Mouse (Mus musculus): ENCODE data around the gene Ankrd33b.

The Ankrd33b gene

GRCm38 (mm10) chr15:31365720-31366591, 1.6 kb downstream of the Ankrd33b start:
- H3K27me3 ChIP-seq (ENCODE audit: insufficient read depth, low read length): peaks cover 82% of the 10 kb centered on the region
- peak overlapping the region; percentile 84 for H3K4me3 ChIP-seq (replicated peaks; ENCODE audit: low read length)
- H3K9me3 ChIP-seq (ENCODE audit: low read length): peaks cover 1% of the 10 kb centered on the region; the same call in 1 of the 2 replicates
- no peaks in the 10 kb centered on the region for H3K36me3 ChIP-seq (ENCODE audit: insufficient read depth, low read length)
- peaks cover 46% of the 10 kb centered on the region for H3K4me1 ChIP-seq (replicated peaks; ENCODE audit: low read depth, low read length)
- TF ChIP-seq NANOG (IDR thresholded peaks at IDR 0.05; ENCODE audit: borderline replicate concordance, low read length) (no peak), POU5F1 (IDR thresholded peaks at IDR 0.05; ENCODE audit: borderline replicate concordance, low read length) (no peak), CTCF (conservative IDR thresholded peaks at IDR 0.05; ENCODE audit: low read length) (no peak)

- Histone ChIP-seq H3K4me3 (replicated peaks; ENCODE audit: low read length) (peak overlapping the region; percentile 84), H3K36me3 (ENCODE audit: insufficient read depth, low read length) (no peaks in the 10 kb centered on the region), H3K9me3 (ENCODE audit: low read length) (no peaks in the 10 kb centered on the region), H3K27me3 (ENCODE audit: insufficient read depth, low read length) (peaks cover 75% of the 10 kb centered on the region), H3K4me1 (replicated peaks; ENCODE audit: low read depth, low read length) (peaks cover 50% of the 10 kb centered on the region)
- TF ChIP-seq NANOG (IDR thresholded peaks at IDR 0.05; ENCODE audit: borderline replicate concordance, low read length) (no peak), CTCF (conservative IDR thresholded peaks at IDR 0.05; ENCODE audit: low read length) (no peak), POU5F1 (IDR thresholded peaks at IDR 0.05; ENCODE audit: borderline replicate concordance, low read length) (no peak)
Observed at GRCm38 (mm10) chr15:31365041-31365719, 2.3 kb downstream of the Ankrd33b start.

- Histone ChIP-seq H3K4me3 (replicated peaks; ENCODE audit: low read length) (no peak overlapping the region), H3K27me3 (ENCODE audit: insufficient read depth, low read length) (peaks cover 70% of the 10 kb centered on the region), H3K36me3 (ENCODE audit: insufficient read depth, low read length) (no peaks in the 10 kb centered on the region), H3K9me3 (ENCODE audit: low read length) (no peaks in the 10 kb centered on the region), H3K4me1 (replicated peaks; ENCODE audit: low read depth, low read length) (peaks cover 49% of the 10 kb centered on the region)
- no peak for TF ChIP-seq NANOG (IDR thresholded peaks at IDR 0.05; ENCODE audit: borderline replicate concordance, low read length)
- no peak for TF ChIP-seq POU5F1 (IDR thresholded peaks at IDR 0.05; ENCODE audit: borderline replicate concordance, low read length)
- TF ChIP-seq CTCF (conservative IDR thresholded peaks at IDR 0.05; ENCODE audit: low read length): no peak
Observed at GRCm38 (mm10) chr15:31364396-31364795, 3.1 kb downstream of the Ankrd33b start.

- Histone ChIP-seq H3K4me1 (replicated peaks; ENCODE audit: low read depth, low read length) (peaks cover 44% of the 10 kb centered on the region), H3K9me3 (ENCODE audit: low read length) (no peaks in the 10 kb centered on the region), H3K27me3 (ENCODE audit: insufficient read depth, low read length) (peaks cover 66% of the 10 kb centered on the region), H3K4me3 (replicated peaks; ENCODE audit: low read length) (no peak overlapping the region), H3K36me3 (ENCODE audit: insufficient read depth, low read length) (no peaks in the 10 kb centered on the region)
- no peak for TF ChIP-seq CTCF (conservative IDR thresholded peaks at IDR 0.05; ENCODE audit: low read length)
- TF ChIP-seq POU5F1 (IDR thresholded peaks at IDR 0.05; ENCODE audit: borderline replicate concordance, low read length): no peak
- TF ChIP-seq NANOG (IDR thresholded peaks at IDR 0.05; ENCODE audit: borderline replicate concordance, low read length): no peak
Observed at GRCm38 (mm10) chr15:31363981-31364361, 3.6 kb downstream of the Ankrd33b start.

GRCm38 (mm10) chr15:31363241-31363980, 4.1 kb downstream of the Ankrd33b start:
- TF ChIP-seq NANOG (IDR thresholded peaks at IDR 0.05; ENCODE audit: borderline replicate concordance, low read length): no peak
- TF ChIP-seq CTCF (conservative IDR thresholded peaks at IDR 0.05; ENCODE audit: low read length): no peak
- no peak for TF ChIP-seq POU5F1 (IDR thresholded peaks at IDR 0.05; ENCODE audit: borderline replicate concordance, low read length)
- Histone ChIP-seq H3K27me3 (ENCODE audit: insufficient read depth, low read length) (peaks cover 60% of the 10 kb centered on the region), H3K36me3 (ENCODE audit: insufficient read depth, low read length) (no peaks in the 10 kb centered on the region), H3K4me1 (replicated peaks; ENCODE audit: low read depth, low read length) (peaks cover 42% of the 10 kb centered on the region), H3K4me3 (replicated peaks; ENCODE audit: low read length) (no peak overlapping the region), H3K9me3 (ENCODE audit: low read length) (no peaks in the 10 kb centered on the region)

- Histone ChIP-seq H3K36me3 (ENCODE audit: insufficient read depth, low read length) (no peaks in the 10 kb centered on the region), H3K9me3 (ENCODE audit: low read length) (no peaks in the 10 kb centered on the region)
Observed at GRCm38 (mm10) chr15:31361259-31361853, 6.2 kb downstream of the Ankrd33b start.

GRCm38 (mm10) chr15:31360593-31360992, 6.9 kb downstream of the Ankrd33b start:
- Histone ChIP-seq H3K27me3 (ENCODE audit: insufficient read depth, low read length) (peaks cover 38% of the 10 kb centered on the region), H3K4me3 (replicated peaks; ENCODE audit: low read length) (no peak overlapping the region), H3K9me3 (ENCODE audit: low read length) (no peaks in the 10 kb centered on the region), H3K36me3 (ENCODE audit: insufficient read depth, low read length) (no peaks in the 10 kb centered on the region), H3K4me1 (replicated peaks; ENCODE audit: low read depth, low read length) (peaks cover 41% of the 10 kb centered on the region)
- TF ChIP-seq NANOG (IDR thresholded peaks at IDR 0.05; ENCODE audit: borderline replicate concordance, low read length) (no peak), CTCF (conservative IDR thresholded peaks at IDR 0.05; ENCODE audit: low read length) (no peak), POU5F1 (IDR thresholded peaks at IDR 0.05; ENCODE audit: borderline replicate concordance, low read length) (no peak)

More at GRCm38 (mm10) chr15:31361259-31361853, 6.2 kb downstream of the Ankrd33b start:
- Histone ChIP-seq H3K27me3 (ENCODE audit: insufficient read depth, low read length) (peaks cover 46% of the 10 kb centered on the region), H3K4me3 (replicated peaks; ENCODE audit: low read length) (no peak overlapping the region), H3K4me1 (replicated peaks; ENCODE audit: low read depth, low read length) (peaks cover 44% of the 10 kb centered on the region)
- TF ChIP-seq CTCF (conservative IDR thresholded peaks at IDR 0.05; ENCODE audit: low read length) (no peak), NANOG (IDR thresholded peaks at IDR 0.05; ENCODE audit: borderline replicate concordance, low read length) (no peak), POU5F1 (IDR thresholded peaks at IDR 0.05; ENCODE audit: borderline replicate concordance, low read length) (no peak)
